Mouse (Mus musculus): ENCODE results near the gene Phldb1. TPM values are rescaled to one million over a fixed set of nuclear protein-coding genes. Genes with fewer than 3 reads are reported as not detected.

The Phldb1 gene
- polyA plus RNA-seq, 1 experiment from 2014 or later: 40.8 TPM

GRCm38 (mm10) chr9:44655098-44656066, 79.6 kb downstream of the Phldb1 start:
- Histone ChIP-seq H3K4me3 (peak overlapping the region; percentile 41), H3K4me1 (peaks cover 6% of the 10 kb centered on the region), H3K9me3 (replicated peaks) (no peaks in the 10 kb centered on the region), H3K27me3 (ENCODE audit: low read depth, poor library complexity, severe bottlenecking) (no peaks in the 10 kb centered on the region), H3K36me3 (no peaks in the 10 kb centered on the region), H3K27ac (replicated peaks) (no peak overlapping the region)
- peak; percentile 60 for DNase-seq (ENCODE audit: low spot score)
- WGBS: 31% methylated on average over 26 of the region's 26 CpGs

- no peak overlapping the region for H3K4me3 ChIP-seq
- peaks cover 7% of the 10 kb centered on the region for H3K4me1 ChIP-seq
- no peak overlapping the region for H3K27ac ChIP-seq (replicated peaks)
- WGBS: 75% methylated on average over 4 of the region's 4 CpGs
- DNase-seq (ENCODE audit: low spot score): no peak
- no peaks in the 10 kb centered on the region for H3K27me3 ChIP-seq (ENCODE audit: low read depth, poor library complexity, severe bottlenecking)
- no peaks in the 10 kb centered on the region for H3K9me3 ChIP-seq (replicated peaks)
- no peaks in the 10 kb centered on the region for H3K36me3 ChIP-seq
Measured at GRCm38 (mm10) chr9:44653896-44654295, 81.1 kb downstream of the Phldb1 start.

- 14% methylated on average over 8 of the region's 8 CpGs for WGBS
- no peak overlapping the region for H3K4me3 ChIP-seq
- H3K4me1 ChIP-seq: peaks cover 9% of the 10 kb centered on the region
- H3K27me3 ChIP-seq (ENCODE audit: low read depth, poor library complexity, severe bottlenecking): no peaks in the 10 kb centered on the region
- H3K9me3 ChIP-seq (replicated peaks): no peaks in the 10 kb centered on the region
- H3K36me3 ChIP-seq: no peaks in the 10 kb centered on the region
- DNase-seq (ENCODE audit: low spot score): peak; percentile 62
- H3K27ac ChIP-seq (replicated peaks): no peak overlapping the region
Measured at GRCm38 (mm10) chr9:44652027-44652426, 83.0 kb downstream of the Phldb1 start.

DNA sequence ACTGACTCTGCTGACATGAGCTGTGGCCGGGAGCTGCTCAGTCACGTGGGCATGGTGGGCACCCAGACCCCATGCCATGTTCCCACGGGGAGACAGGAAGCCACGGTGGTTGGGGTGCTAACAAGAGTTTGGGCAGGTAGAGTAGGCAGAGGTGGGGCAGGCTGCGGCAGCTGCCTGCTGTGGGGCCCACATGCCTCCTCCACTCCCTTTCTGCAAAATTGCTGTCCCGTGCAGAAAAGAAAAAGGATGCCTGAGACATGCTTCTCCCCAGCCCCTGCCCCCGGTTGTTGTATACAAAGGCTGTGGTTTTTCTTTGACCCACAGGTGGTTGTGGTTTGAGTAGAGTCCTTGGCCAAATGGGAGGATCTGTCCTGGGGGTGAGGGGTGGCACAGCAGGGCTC, 86.1 kb downstream of the Phldb1 start:
- H3K27ac ChIP-seq (replicated peaks): no peak overlapping the region
- WGBS: 84% methylated on average over 7 of the region's 7 CpGs
- no peaks in the 10 kb centered on the region for H3K27me3 ChIP-seq (ENCODE audit: low read depth, poor library complexity, severe bottlenecking)
- 0 out of 2 replicates have a peak, but pooled peaks cover 3% of the 10 kb centered on the region for H3K4me1 ChIP-seq
- no peak overlapping the region for H3K4me3 ChIP-seq
- H3K9me3 ChIP-seq (replicated peaks): no peaks in the 10 kb centered on the region
- H3K36me3 ChIP-seq: no peaks in the 10 kb centered on the region
- no peak for DNase-seq (ENCODE audit: low spot score)

- Histone ChIP-seq H3K4me1 (0 out of 2 replicates have a peak, but pooled peaks cover 3% of the 10 kb centered on the region), H3K9me3 (replicated peaks) (no peaks in the 10 kb centered on the region), H3K27me3 (ENCODE audit: low read depth, poor library complexity, severe bottlenecking) (no peaks in the 10 kb centered on the region), H3K36me3 (no peaks in the 10 kb centered on the region), H3K4me3 (no peak overlapping the region), H3K27ac (replicated peaks) (no peak overlapping the region)
- no peak for DNase-seq (ENCODE audit: low spot score)
- WGBS: 88% methylated on average over 4 of the region's 4 CpGs
Measured at GRCm38 (mm10) chr9:44647656-44648055, 87.3 kb downstream of the Phldb1 start.

DNA sequence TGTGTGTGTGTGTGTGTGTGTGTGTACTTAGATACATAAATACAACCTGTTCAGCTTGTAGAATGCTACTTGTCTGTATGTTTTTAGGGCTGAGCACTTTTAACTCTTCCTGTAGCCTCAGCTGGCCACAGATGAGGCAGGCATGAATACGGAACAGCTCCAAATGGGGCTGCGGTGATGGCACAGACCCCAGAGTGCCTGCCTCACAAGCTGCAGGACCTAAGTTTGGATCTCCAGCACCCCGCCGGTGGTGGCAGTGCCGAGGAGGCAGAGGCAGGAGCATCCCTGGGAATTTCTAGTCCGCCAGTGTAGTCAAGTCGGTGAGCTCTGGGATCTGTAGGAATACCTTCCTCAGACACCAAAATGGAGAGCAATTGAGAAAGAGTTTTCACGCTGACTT, 88.0 kb downstream of the Phldb1 start:
- no peak overlapping the region for H3K27ac ChIP-seq (replicated peaks)
- no peak overlapping the region for H3K4me3 ChIP-seq
- H3K4me1 ChIP-seq: 0 out of 2 replicates have a peak, but pooled peaks cover 3% of the 10 kb centered on the region
- 94% methylated on average over 8 of the region's 8 CpGs for WGBS
- no peak for DNase-seq (ENCODE audit: low spot score)
- H3K27me3 ChIP-seq (ENCODE audit: low read depth, poor library complexity, severe bottlenecking): no peaks in the 10 kb centered on the region
- H3K36me3 ChIP-seq: no peaks in the 10 kb centered on the region
- H3K9me3 ChIP-seq (replicated peaks): no peaks in the 10 kb centered on the region

- Histone ChIP-seq H3K9me3 (replicated peaks) (no peaks in the 10 kb centered on the region), H3K4me1 (0 out of 2 replicates have a peak, but pooled peaks cover 3% of the 10 kb centered on the region), H3K27ac (replicated peaks) (no peak overlapping the region), H3K36me3 (peaks cover 6% of the 10 kb centered on the region; the same call in 1 of the 2 replicates), H3K4me3 (no peak overlapping the region), H3K27me3 (ENCODE audit: low read depth, poor library complexity, severe bottlenecking) (no peaks in the 10 kb centered on the region)
- DNase-seq (ENCODE audit: low spot score): no peak
- WGBS: 89% methylated on average over 6 of the region's 6 CpGs
Measured at GRCm38 (mm10) chr9:44646366-44646765, 88.6 kb downstream of the Phldb1 start.

- H3K4me3 ChIP-seq: no peak overlapping the region
- 0 out of 2 replicates have a peak, but pooled peaks cover 3% of the 10 kb centered on the region for H3K4me1 ChIP-seq
- no peaks in the 10 kb centered on the region for H3K9me3 ChIP-seq (replicated peaks)
- no peaks in the 10 kb centered on the region for H3K27me3 ChIP-seq (ENCODE audit: low read depth, poor library complexity, severe bottlenecking)
- peaks cover 7% of the 10 kb centered on the region; the same call in 1 of the 2 replicates for H3K36me3 ChIP-seq
- 78% methylated on average over 15 of the region's 15 CpGs for WGBS
- H3K27ac ChIP-seq (replicated peaks): no peak overlapping the region
- no peak for DNase-seq (ENCODE audit: low spot score)
Measured at GRCm38 (mm10) chr9:44645924-44646323, 89.1 kb downstream of the Phldb1 start.

- peaks cover 11% of the 10 kb centered on the region; the same call in 1 of the 2 replicates for H3K36me3 ChIP-seq
- no peaks in the 10 kb centered on the region for H3K27me3 ChIP-seq (ENCODE audit: low read depth, poor library complexity, severe bottlenecking)
- no peaks in the 10 kb centered on the region for H3K9me3 ChIP-seq (replicated peaks)
- no peak overlapping the region for H3K4me3 ChIP-seq
- WGBS: 84% methylated on average over 5 of the region's 5 CpGs
- H3K27ac ChIP-seq (replicated peaks): no peak overlapping the region
- DNase-seq (ENCODE audit: low spot score): no peak
- 0 out of 2 replicates have a peak, but pooled peaks cover 3% of the 10 kb centered on the region for H3K4me1 ChIP-seq
Measured at GRCm38 (mm10) chr9:44645481-44645880, 89.5 kb downstream of the Phldb1 start.

DNA sequence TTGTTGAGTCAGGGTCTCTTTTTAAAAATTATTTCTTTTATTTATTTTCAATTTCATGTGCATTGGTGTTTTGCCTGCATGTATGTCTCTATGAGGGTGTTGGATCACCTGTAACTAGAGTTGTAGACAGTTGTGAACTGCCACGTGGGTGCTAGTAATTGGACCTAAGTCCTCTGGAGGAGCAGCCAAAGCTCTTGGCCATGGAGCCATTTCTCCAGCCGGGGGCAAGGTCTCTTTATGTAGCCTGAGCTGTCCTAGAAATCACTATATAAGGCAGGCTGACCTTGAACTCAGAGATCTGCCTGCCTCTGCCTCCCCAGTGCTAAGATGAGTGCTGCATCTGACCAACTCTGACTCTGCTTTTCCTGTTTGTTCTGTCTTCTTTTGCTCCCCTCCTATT, 90.8 kb downstream of the Phldb1 start:
- Histone ChIP-seq H3K27me3 (ENCODE audit: low read depth, poor library complexity, severe bottlenecking) (no peaks in the 10 kb centered on the region), H3K4me1 (0 out of 2 replicates have a peak, but pooled peaks cover 3% of the 10 kb centered on the region), H3K4me3 (no peak overlapping the region), H3K36me3 (peaks cover 23% of the 10 kb centered on the region), H3K9me3 (replicated peaks) (no peaks in the 10 kb centered on the region), H3K27ac (replicated peaks) (no peak overlapping the region)
- 92% methylated on average over 2 of the region's 2 CpGs for WGBS
- DNase-seq (ENCODE audit: low spot score): no peak

DNA sequence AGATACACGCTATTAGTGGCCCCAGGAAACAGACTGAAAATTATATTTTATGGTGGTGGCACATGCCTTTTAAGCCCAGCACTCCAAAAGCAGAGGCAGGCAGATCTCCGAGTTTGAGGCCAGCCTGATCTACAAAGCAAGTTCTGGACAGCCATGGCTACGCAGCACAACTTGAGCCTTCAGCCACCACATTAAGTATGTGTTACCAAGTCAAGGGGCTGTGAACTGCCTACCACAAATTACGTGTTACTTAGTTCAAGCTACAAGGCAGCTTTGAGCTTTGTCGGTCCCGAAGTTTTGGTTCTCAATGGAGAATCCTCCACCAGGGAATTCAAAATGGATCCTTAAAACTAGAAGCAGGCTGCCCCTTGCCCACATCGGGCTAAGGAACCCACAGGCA, 91.9 kb downstream of the Phldb1 start:
- WGBS: 96% methylated on average over 7 of the region's 7 CpGs
- Histone ChIP-seq H3K4me1 (no peaks in the 10 kb centered on the region), H3K36me3 (peaks cover 34% of the 10 kb centered on the region), H3K27ac (replicated peaks) (no peak overlapping the region), H3K27me3 (ENCODE audit: low read depth, poor library complexity, severe bottlenecking) (no peaks in the 10 kb centered on the region), H3K9me3 (replicated peaks) (no peaks in the 10 kb centered on the region), H3K4me3 (no peak overlapping the region)
- DNase-seq (ENCODE audit: low spot score): no peak

GRCm38 (mm10) chr9:44641616-44642015, 93.4 kb downstream of the Phldb1 start:
- 93% methylated on average over 2 of the region's 2 CpGs for WGBS
- H3K4me3 ChIP-seq: no peak overlapping the region
- H3K36me3 ChIP-seq: peaks cover 48% of the 10 kb centered on the region
- DNase-seq (ENCODE audit: low spot score): no peak
- no peaks in the 10 kb centered on the region for H3K27me3 ChIP-seq (ENCODE audit: low read depth, poor library complexity, severe bottlenecking)
- H3K4me1 ChIP-seq: no peaks in the 10 kb centered on the region
- no peaks in the 10 kb centered on the region for H3K9me3 ChIP-seq (replicated peaks)
- H3K27ac ChIP-seq (replicated peaks): no peak overlapping the region
